Mouse (Mus musculus) hindbrain, embryonic 16.5 days (tissue): ENCODE measurements at regions not wholly inside any gene's neighbourhood (a gene's known extent, or its start where the extent isn't known, plus 50 kb on each side); places are given as distances from the start of the nearest gene placed in this dataset.

ENCODE experiments used
- ATAC-seq: fragments of 200-750 bp; cut with Nextera tagmentation; 2 replicates; pipeline ENCODE4 v1.8.0; 2017; ENCODE audit warnings: moderate TSS enrichment, moderate library complexity
- H3K27ac ChIP-seq: fragments of 300-500 bp; sonication (generic); 2 replicates; pipeline ENCODE4 v1.5.1; 2014; ENCODE audit warnings: low read depth, mild to moderate bottlenecking, control low read depth, low read length, moderate library complexity
- H3K27me3 ChIP-seq: fragments of 300-500 bp; sonication (generic); replicated peaks from 2 replicates; pipeline ENCODE4 v1.6.1; 2014; ENCODE audit warnings: low read length; ENCODE audit not compliant: control insufficient read depth, insufficient read depth
- H3K36me3 ChIP-seq: fragments of 300-500 bp; sonication (generic); 2 replicates; pipeline ENCODE4 v1.6.1; 2014; ENCODE audit warnings: mild to moderate bottlenecking, low read length, moderate library complexity, mixed read lengths; ENCODE audit not compliant: control insufficient read depth, insufficient read depth
- H3K4me1 ChIP-seq: fragments of 300-500 bp; sonication (generic); 2 replicates; pipeline ENCODE4 v1.6.1; 2014; ENCODE audit warnings: low read depth, low read length; ENCODE audit not compliant: control insufficient read depth, insufficient read depth
- H3K4me2 ChIP-seq: fragments of 300-500 bp; sonication (generic); 2 replicates; pipeline ENCODE4 v1.6.1; 2014; ENCODE audit warnings: mild to moderate bottlenecking, low read length, control low read depth, moderate library complexity
- H3K4me3 ChIP-seq: fragments of 300-500 bp; sonication (generic); 2 replicates; pipeline ENCODE4 v1.5.1; 2014; ENCODE audit warnings: mild to moderate bottlenecking, low read length, control low read depth, moderate library complexity
- H3K9ac ChIP-seq: fragments of 300-500 bp; sonication (generic); 2 replicates; pipeline ENCODE4 v1.6.1; 2014; ENCODE audit warnings: low read depth, mild to moderate bottlenecking, control low read depth, low read length, moderate library complexity
- H3K9me3 ChIP-seq: fragments of 300-500 bp; sonication (generic); 2 replicates; pipeline ENCODE4 v1.6.1; 2014; ENCODE audit warnings: mild to moderate bottlenecking, low read length, moderate library complexity; ENCODE audit not compliant: control insufficient read depth
- WGBS: fragments of 180-500 bp; shearing (Covaris S2); extraction: QIAGEN DNeasy Blood & Tissue Kit; methylation state at CpG from one replicate; pipeline ENCODE4 v1.1.7; 2014; 5-methylcytosine and 5-hydroxymethylcytosine counted together

DNA sequence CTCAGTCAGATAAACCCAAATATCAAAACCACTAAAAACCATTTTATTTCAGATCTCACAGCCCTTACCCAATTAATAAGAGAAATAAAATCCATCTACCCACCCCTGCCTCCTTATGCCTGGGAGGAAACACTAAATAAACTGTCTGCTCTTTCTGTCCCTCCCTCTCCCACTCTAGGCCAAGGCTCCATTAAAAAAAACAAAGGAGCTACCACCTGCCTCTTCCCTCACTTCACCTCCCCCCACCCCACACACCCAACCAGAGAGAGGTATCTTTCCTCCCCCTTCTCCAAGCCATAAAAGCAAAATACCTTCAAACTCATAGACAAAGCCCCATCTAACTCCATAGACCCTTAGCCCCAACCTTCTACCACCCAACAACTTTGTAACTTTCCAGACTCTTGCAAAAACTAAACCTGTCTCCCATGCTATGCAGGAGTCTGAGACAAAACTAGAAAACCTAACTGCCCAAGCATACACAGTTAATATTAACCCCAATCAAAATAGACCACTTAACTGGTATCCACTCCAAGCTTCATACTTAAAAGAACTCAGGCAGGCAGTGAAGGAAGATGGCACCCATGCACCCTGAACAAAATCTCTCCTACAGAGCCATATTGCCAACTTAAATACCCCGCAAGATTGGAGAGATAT lies 532.1 kb downstream of the 9430069I07Rik start:
- no peak overlapping the region for H3K27ac ChIP-seq
- no peaks in the 10 kb centered on the region for H3K27me3 ChIP-seq
- ATAC-seq: no peak
- H3K4me1 ChIP-seq: no peaks in the 10 kb centered on the region
- no peaks in the 10 kb centered on the region for H3K36me3 ChIP-seq
- H3K9ac ChIP-seq: no peak overlapping the region
- H3K9me3 ChIP-seq: no peaks in the 10 kb centered on the region
- H3K4me2 ChIP-seq: no peak overlapping the region
- no peak overlapping the region for H3K4me3 ChIP-seq
- 93% methylated on average over 1 of the region's 1 CpGs for WGBS

GRCm38 (mm10) chr15:33824826-33825225 lies 532.8 kb downstream of the 9430069I07Rik start:
- Histone ChIP-seq H3K27me3 (no peaks in the 10 kb centered on the region), H3K4me3 (no peak overlapping the region)
- WGBS: 94% methylated on average over 3 of the region's 3 CpGs

DNA sequence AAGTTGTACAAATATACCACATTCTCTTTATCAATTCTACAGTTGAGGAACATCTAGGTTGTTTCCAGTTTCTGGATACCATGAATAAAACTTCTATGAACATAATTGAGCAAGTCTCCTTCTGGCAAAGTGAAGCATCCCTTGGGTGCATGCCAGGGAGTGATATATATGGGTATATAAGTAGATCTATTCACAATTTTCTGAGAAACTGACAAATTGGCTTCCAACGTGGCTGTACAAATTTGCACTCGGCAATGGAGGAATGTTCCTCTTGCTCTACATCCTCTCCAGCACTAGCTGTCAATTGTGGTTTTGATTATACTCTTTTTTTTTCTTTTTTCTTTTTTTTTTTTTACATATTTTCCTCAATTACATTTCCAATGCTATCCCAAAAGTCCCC lies 576.7 kb downstream of the 9430069I07Rik start:
- ATAC-seq: no peak
- no peaks in the 10 kb centered on the region for H3K9me3 ChIP-seq
- H3K4me2 ChIP-seq: no peak overlapping the region
- H3K9ac ChIP-seq: no peak overlapping the region
- no peaks in the 10 kb centered on the region for H3K36me3 ChIP-seq
- H3K4me1 ChIP-seq: no peaks in the 10 kb centered on the region
- 87% methylated on average over 2 of the region's 2 CpGs for WGBS
- H3K27ac ChIP-seq: no peak overlapping the region
- no peak overlapping the region for H3K4me3 ChIP-seq
- H3K27me3 ChIP-seq: no peaks in the 10 kb centered on the region

More at GRCm38 (mm10) chr15:33824826-33825225, 532.8 kb downstream of the 9430069I07Rik start:
- Histone ChIP-seq H3K9me3 (no peaks in the 10 kb centered on the region), H3K36me3 (no peaks in the 10 kb centered on the region), H3K9ac (no peak overlapping the region), H3K27ac (no peak overlapping the region), H3K4me2 (no peak overlapping the region), H3K4me1 (no peaks in the 10 kb centered on the region)
- no peak for ATAC-seq

GRCm38 (mm10) chr15:33759496-33759895 lies 598.2 kb downstream of the 9430069I07Rik start:
- no peak for ATAC-seq
- WGBS: 72% methylated on average over 6 of the region's 6 CpGs
- no peaks in the 10 kb centered on the region for H3K36me3 ChIP-seq

GRCm38 (mm10) chr15:33758771-33759170 lies 598.9 kb downstream of the 9430069I07Rik start:
- 74% methylated on average over 1 of the region's 1 CpGs for WGBS
- Histone ChIP-seq H3K4me2 (no peak overlapping the region), H3K36me3 (no peaks in the 10 kb centered on the region), H3K27me3 (no peaks in the 10 kb centered on the region), H3K9me3 (no peaks in the 10 kb centered on the region), H3K9ac (no peak overlapping the region), H3K4me1 (no peaks in the 10 kb centered on the region), H3K4me3 (no peak overlapping the region), H3K27ac (no peak overlapping the region)
- ATAC-seq: no peak

More at GRCm38 (mm10) chr15:33759496-33759895, 598.2 kb downstream of the 9430069I07Rik start:
- Histone ChIP-seq H3K27me3 (no peaks in the 10 kb centered on the region), H3K4me1 (no peaks in the 10 kb centered on the region), H3K4me2 (no peak overlapping the region), H3K9me3 (no peaks in the 10 kb centered on the region), H3K4me3 (no peak overlapping the region), H3K27ac (no peak overlapping the region), H3K9ac (no peak overlapping the region)
